Mouse (Mus musculus) retina, adult 2 months (tissue): ENCODE results near the gene Vmn1r64.
"Not testable (repeated sequence)": the region's sequence is repeated elsewhere in the genome, so short reads cannot be mapped to it uniquely, and the experiment has no call there.

Experiments used
- DNase-seq: peaks from one replicate; pipeline ENCODE4 v3.0.0-alpha.2; 2012; ENCODE audit warnings: low read depth, low spot score

Gene Vmn1r64

GRCm38 (mm10) chr7:5884442-5884841 lies at the start of gene Vmn1r64:
Vmn1r64 (minus strand) TSS chr7:5884542.
- DNase-seq = no peak

GRCm38 (mm10) chr7:5899238-5899637 lies 14.9 kb upstream of the Vmn1r64 start:
- no peak for DNase-seq

- DNase-seq = not testable (repeated sequence)
Measured at GRCm38 (mm10) chr7:5897245-5897644, 12.9 kb upstream of the Vmn1r64 start.
